Mouse (Mus musculus) thymus, postnatal 4 days (tissue): ENCODE results near the gene 4930595D18Rik.

Source experiments
- DNase-seq: peaks from one replicate; pipeline ENCODE4 v3.0.0; 2021

4930595D18Rik gene

DNA sequence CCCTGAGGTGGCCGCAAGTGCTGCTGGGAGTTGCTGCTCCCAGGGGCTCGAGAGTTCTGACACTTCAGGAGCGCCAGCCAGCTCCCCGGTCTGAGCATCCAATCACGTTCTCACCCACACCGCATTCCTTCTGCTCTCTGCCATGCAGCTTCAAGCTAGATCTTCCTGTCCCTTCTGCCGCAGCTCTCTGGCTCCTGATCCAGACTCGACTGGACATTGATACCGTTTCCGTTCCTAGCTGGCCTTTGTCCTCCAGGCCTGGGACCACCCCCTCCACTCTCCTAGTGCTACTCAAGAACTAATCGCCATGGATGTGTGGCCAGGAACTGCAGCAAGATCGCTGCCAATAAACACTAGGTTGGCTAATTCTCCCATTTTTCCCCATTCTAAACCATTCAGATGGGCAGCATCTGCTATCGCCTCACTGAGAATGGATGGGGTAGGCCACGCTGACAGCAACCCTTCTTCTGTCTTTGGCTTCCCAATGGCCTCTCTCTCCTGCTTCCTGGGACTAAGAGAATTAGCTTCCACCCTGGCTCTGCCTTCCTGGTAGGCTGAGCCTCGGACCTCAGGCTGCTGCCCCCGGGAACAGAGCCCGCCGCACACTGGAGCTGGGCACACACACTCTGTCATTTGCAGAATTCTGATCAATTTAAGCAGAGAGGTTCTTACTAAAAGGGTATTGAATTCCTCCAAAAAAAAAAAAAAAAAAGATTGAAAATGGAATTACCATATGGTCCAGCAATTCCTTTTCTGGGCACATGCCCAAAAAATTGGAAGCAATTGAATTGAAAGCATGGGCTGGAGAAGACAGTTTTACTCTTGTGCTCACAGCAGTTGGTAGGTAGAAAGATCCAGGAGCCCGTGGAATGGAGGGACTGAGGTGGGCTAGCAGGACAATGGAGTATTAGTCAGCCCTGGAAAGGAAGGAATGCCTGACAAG lies 49.2 kb downstream of the 4930595D18Rik start:
- no peak for DNase-seq

DNA sequence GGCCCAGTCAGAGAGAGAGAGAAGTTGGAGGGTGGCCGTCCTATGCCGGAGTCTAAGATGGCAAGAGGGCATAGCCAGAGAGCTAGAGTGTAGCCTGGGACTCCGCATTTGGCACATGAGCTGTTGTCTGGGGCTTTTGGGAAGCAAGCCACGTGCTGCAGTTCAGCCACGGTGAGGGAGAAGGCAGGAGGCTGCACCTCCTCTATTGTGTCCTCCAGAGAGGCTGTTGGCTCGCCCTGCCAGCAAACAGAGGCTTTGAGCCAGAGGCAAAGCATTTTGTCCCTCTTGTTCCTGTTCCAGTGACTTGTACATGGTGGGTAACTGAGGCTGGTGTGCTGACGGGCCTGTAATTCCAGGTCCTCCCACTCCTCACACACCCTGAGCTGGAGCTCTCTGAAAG lies 50.1 kb downstream of the 4930595D18Rik start:
- no peak for DNase-seq

DNA sequence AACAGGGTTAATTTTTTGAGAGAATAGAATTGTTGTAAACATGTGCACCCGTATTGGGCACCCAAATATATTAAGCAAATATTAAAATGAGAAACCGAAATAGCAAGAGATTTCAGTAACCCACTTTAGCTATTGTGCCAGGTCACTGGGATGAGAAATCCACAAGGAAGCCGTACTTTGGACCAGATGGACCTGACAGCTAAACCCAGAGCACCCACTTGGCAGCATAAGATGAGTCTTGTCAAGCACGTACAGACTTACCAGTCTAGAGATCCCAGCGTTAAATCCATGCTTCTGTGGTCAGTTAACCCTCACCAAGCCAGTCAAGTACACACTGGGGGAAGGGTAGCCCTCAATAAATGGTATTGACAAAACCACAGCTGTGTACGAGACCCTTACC lies 58.6 kb downstream of the 4930595D18Rik start:
- DNase-seq = no peak

DNA sequence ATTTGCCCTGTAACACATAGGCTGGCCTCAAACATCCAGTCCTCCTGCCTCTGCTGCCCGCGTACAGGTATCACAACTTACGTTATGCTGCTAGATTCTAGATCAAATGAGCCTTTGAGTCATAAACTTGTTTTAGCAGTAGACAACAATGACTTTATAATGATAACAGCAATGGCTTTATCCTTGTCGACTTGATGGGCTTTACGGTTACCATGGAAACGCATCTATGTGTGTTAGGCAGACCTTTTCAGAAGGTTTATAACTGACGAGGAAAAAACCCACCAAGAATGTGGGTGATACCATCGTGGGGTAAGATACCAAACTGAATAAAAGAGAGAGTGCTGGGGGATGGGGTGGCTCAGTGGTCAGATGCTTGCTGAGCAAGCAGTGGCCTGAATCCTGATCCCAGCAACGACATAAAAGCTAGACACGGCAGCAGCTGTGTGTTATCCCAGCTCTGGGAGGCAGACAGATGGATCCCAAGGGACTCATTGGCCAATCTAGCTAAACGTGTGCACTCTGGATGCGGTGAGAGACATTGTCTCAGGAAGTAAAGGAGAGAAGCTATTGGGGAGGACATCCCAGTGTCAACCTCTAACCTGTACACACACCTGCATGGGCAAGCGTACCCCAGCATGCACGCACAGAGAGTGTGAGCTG lies 59.6 kb downstream of the 4930595D18Rik start:
- no peak for DNase-seq

DNA sequence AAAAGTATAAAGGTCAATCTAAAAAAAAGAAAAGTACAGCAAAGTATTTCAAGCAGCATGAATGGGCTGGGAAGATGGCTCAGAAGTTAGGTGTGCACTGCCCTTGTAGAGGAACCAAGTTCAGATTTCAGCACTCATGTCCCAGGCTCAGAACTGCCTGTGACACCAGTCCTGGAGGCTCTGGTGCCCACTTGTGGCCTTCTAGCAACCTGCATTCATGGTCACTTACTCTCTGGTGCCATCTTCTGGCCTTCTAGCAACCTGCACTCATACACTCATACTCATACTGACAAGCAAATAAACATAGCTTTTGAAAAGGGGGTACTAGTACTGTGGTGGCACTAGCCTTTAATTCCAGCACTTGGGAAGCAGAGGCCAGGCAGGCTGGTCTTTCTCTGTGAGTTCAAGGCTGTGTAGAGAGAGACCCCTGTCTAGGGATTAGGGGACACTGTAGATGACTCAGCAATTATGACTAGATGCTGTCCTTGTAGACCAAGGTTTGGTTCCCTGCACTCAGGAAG lies 61.9 kb downstream of the 4930595D18Rik start:
- DNase-seq = peak; percentile 53

DNA sequence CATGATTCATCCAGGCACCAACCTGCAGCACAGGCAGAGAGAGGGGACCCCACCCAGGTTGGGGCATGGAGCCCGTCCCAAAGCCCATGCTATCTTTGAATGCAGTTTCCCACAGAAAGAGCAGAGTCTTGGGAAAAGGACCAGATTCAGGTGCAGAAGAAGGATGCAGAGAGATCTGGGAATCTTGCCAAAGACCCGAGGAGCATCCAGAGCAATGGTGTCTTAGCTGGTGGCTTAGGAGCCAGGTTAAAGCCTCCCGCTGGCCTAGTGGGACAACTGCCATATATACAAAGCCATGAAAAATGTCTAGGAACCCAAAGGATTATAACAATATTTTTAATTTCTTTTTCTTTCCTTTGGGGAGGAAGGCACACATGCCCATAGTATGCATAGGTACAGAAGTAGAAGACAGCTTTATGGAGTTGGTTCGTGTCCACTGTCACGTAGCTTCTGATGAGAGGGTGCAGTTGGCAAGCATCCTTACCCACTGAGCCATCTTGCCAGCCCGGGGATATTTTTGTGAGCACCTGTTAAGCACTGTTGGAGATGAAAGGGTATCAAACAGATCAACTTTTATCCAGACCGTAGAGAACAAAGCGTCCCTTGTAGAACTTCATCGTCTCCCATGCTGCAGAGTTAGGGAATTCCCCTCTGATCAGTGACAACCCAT lies 63.2 kb downstream of the 4930595D18Rik start:
- DNase-seq = no peak

DNA sequence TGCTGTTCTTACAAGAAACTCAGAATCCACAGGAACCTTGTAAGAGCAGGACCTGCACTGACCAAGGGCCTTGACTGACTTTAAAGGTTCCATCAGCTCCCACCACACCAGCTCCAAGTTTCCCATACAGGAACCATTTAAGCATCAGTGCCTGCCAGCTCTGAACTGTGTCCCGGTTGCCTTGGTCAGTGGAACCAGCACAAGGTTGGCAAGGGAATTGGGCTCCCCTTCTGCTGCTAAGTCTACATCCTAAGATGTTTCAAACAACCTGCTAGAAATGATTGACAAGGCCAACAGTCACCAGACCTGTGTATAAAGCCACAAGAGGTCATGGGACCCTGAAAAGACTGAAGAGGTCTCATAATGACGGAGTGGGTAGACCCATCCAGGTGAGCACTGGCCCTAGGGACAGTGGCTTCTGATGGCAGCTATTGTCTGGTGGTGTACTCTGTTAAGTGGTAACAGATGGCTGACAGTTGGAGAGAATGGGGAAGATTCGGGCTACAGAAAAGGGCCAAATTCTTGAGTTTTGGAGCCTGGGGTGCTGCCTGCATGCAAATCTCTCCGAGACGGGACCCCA lies 64.7 kb downstream of the 4930595D18Rik start:
- DNase-seq = no peak

DNA sequence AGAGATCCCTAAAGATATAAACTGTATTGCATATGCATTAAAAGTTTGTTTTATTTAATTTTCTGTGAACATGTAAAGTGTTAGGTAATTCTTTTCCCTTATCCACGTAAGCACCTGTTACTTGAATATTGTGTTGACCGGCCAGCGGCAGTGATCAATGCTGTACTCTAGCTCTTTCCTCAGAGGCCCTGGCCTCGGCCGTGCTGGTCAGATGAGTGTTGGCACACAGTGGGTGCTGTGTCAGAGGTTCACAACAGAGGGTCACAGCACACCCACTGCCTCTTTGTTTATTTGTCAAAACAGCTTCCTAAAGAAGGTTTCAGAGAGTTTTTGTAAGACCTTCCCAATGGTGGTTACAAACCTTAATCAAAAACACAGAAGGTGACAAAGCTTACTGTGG lies 69.7 kb downstream of the 4930595D18Rik start:
- DNase-seq = no peak

DNA sequence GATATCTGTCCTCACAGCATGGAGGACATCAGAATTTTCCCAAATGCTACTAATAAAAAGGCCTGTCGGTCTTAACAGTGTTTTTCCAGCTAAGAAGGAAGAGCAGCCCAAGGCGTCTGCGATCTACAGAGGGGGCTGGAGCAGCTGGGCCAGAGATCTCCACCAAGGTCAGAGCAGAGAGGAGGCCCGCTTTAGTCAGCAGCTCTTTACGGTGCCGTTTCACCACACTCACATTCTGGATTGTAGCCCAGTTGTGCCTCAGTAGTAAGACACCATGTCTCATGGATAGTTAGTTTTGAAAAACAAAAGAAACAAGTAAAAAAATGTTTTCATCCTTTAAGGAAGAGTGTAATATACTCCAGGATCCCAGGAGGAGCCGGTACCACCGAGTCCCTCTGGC lies 73.1 kb downstream of the 4930595D18Rik start:
- DNase-seq = no peak
